Mouse (Mus musculus): ENCODE measurements at regions not wholly inside any gene's neighbourhood (a gene's known extent, or its start where the extent isn't known, plus 50 kb on each side); places are given as distances from the start of the nearest gene placed in this dataset.

GRCm38 (mm10) chr1:129057182-129057581, 215.9 kb upstream of the Thsd7b start:
- Histone ChIP-seq H3K27ac (ENCODE audit: insufficient read depth, low read depth) (no peak overlapping the region), H3K36me3 (replicated peaks in 1 of 2; ENCODE audit: control insufficient read depth in 1 of 2, insufficient read depth in 1 of 2, low read length in 1 of 2) (no peaks in the 10 kb centered on the region), H3K4me1 (ENCODE audit: control insufficient read depth in 1 of 2, insufficient read depth in 2 of 2) (no peaks in the 10 kb centered on the region), H3K4me3 (replicated peaks in 1 of 3; ENCODE audit: low read depth in 2 of 3, low read length in 2 of 3, poor library complexity in 1 of 3) (no peak overlapping the region), H3K9ac (ENCODE audit: insufficient read depth, low read depth) (no peak overlapping the region), H3K79me2 (replicated peaks; ENCODE audit: control insufficient read depth, extremely low read depth, insufficient read depth, poor library complexity, severe bottlenecking) (no peaks in the 10 kb centered on the region), H3K4me2 (ENCODE audit: insufficient read depth, low read depth, poor library complexity, severe bottlenecking) (no peak overlapping the region), H3K27me3 (replicated peaks) (no peaks in the 10 kb centered on the region), H3K9me3 (replicated peaks; ENCODE audit: low read length) (no peaks in the 10 kb centered on the region)
- in situ Hi-C loops (cut with MboI; ENCODE audit: low pct_ligation_motif_present, low pct_unique_long_range_greater_than_20kb, low sequenced_read_pairs) (no loop called here), dilution Hi-C loops (cut with MboI; ENCODE audit: extremely low pct_ligation_motif_present, extremely low pct_unique_long_range_greater_than_20kb, low sequenced_read_pairs) (no loop called here)
- no peak for DNase-seq (ENCODE audit: extremely low read depth)
- TF ChIP-seq GABPA (IDR thresholded peaks at IDR 0.05; ENCODE audit: insufficient replicate concordance, low read depth, low read length) = no peak

GRCm38 (mm10) chr1:129055252-129055651, 217.8 kb upstream of the Thsd7b start:
- Histone ChIP-seq H3K79me2 (replicated peaks; ENCODE audit: control insufficient read depth, extremely low read depth, insufficient read depth, poor library complexity, severe bottlenecking) (no peaks in the 10 kb centered on the region), H3K4me3 (replicated peaks in 1 of 3; ENCODE audit: low read depth in 2 of 3, low read length in 2 of 3, poor library complexity in 1 of 3) (no peak overlapping the region), H3K9ac (ENCODE audit: insufficient read depth, low read depth) (no peak overlapping the region), H3K4me2 (ENCODE audit: insufficient read depth, low read depth, poor library complexity, severe bottlenecking) (no peak overlapping the region), H3K9me3 (replicated peaks; ENCODE audit: low read length) (no peaks in the 10 kb centered on the region), H3K4me1 (ENCODE audit: control insufficient read depth in 1 of 2, insufficient read depth in 2 of 2) (no peaks in the 10 kb centered on the region), H3K27ac (ENCODE audit: insufficient read depth, low read depth) (no peak overlapping the region), H3K27me3 (replicated peaks) (no peaks in the 10 kb centered on the region), H3K36me3 (replicated peaks in 1 of 2; ENCODE audit: control insufficient read depth in 1 of 2, insufficient read depth in 1 of 2, low read length in 1 of 2) (no peaks in the 10 kb centered on the region)
- no peak for TF ChIP-seq EP300 (IDR thresholded peaks at IDR 0.05; ENCODE audit: low read length)
- peak in 1 of 2 experiments; percentile 20; a peak in 1 of 4 replicates for TF ChIP-seq CTCF (conservative IDR thresholded peaks at IDR 0.05 in 1 of 2, IDR thresholded peaks at IDR 0.05 in 1 of 2; ENCODE audit: low read depth in 2 of 2, low read length in 2 of 2)
- 0 out of 2 replicates have a peak, but pooled peaks have one; percentile 12 for TF ChIP-seq SMC3 (IDR thresholded peaks at IDR 0.05; ENCODE audit: low read depth, low read length)
- no peak for TF ChIP-seq UBTF (IDR thresholded peaks at IDR 0.05; ENCODE audit: low read depth, low read length)
- no peak for TF ChIP-seq GABPA (IDR thresholded peaks at IDR 0.05; ENCODE audit: insufficient replicate concordance, low read depth, low read length)
- TF ChIP-seq HCFC1 (IDR thresholded peaks at IDR 0.05; ENCODE audit: low read depth, low read length) = no peak
- peak; percentile 16 for TF ChIP-seq RAD21 (IDR thresholded peaks at IDR 0.05; ENCODE audit: low read depth, low read length)
- TF ChIP-seq RCOR1 (conservative IDR thresholded peaks at IDR 0.05; ENCODE audit: low read depth, low read length) = no peak
- TF ChIP-seq CHD2 (IDR thresholded peaks at IDR 0.05; ENCODE audit: low read length) = no peak
- no peak for DNase-seq (ENCODE audit: extremely low read depth)
- in situ Hi-C loops (cut with MboI; ENCODE audit: low pct_ligation_motif_present, low pct_unique_long_range_greater_than_20kb, low sequenced_read_pairs) = no loop called here
- dilution Hi-C loops (cut with MboI; ENCODE audit: extremely low pct_ligation_motif_present, extremely low pct_unique_long_range_greater_than_20kb, low sequenced_read_pairs) = no loop called here

GRCm38 (mm10) chr1:129033707-129034106, 239.4 kb upstream of the Thsd7b start:
- in situ Hi-C loops (cut with MboI; ENCODE audit: low pct_ligation_motif_present, low pct_unique_long_range_greater_than_20kb, low sequenced_read_pairs) (no loop called here), dilution Hi-C loops (cut with MboI; ENCODE audit: extremely low pct_ligation_motif_present, extremely low pct_unique_long_range_greater_than_20kb, low sequenced_read_pairs) (no loop called here)
- DNase-seq (ENCODE audit: extremely low read depth) = no peak
- H3K27ac ChIP-seq (ENCODE audit: insufficient read depth, low read depth) = no peak overlapping the region
- TF ChIP-seq PAX5 (IDR thresholded peaks at IDR 0.05; ENCODE audit: low read length) = no peak
- TF ChIP-seq POLR2AphosphoS2 (IDR thresholded peaks at IDR 0.05; ENCODE audit: low read depth, low read length) = no peak
- no peak for TF ChIP-seq NELFE (IDR thresholded peaks at IDR 0.05; ENCODE audit: low read depth, low read length)
- TF ChIP-seq TBP (conservative IDR thresholded peaks at IDR 0.05; ENCODE audit: low read depth, low read length) = no peak
- no peak for TF ChIP-seq MAFK (IDR thresholded peaks at IDR 0.05; ENCODE audit: insufficient replicate concordance, low read length)
- TF ChIP-seq ELF1 (IDR thresholded peaks at IDR 0.05; ENCODE audit: low read depth, low read length) = no peak
- no peak for TF ChIP-seq SIN3A (IDR thresholded peaks at IDR 0.05; ENCODE audit: low read length)
- no peak for TF ChIP-seq ETS1 (conservative IDR thresholded peaks at IDR 0.05; ENCODE audit: low read depth, low read length)
- TF ChIP-seq BHLHE40 (IDR thresholded peaks at IDR 0.05; ENCODE audit: low read depth, low read length) = no peak
- no peak for TF ChIP-seq UBTF (IDR thresholded peaks at IDR 0.05; ENCODE audit: low read depth, low read length)
- no peak for TF ChIP-seq E2F4 (IDR thresholded peaks at IDR 0.05; ENCODE audit: insufficient replicate concordance, low read depth, low read length)
- TF ChIP-seq POLR2A (IDR thresholded peaks at IDR 0.05; ENCODE audit: low read depth, low read length) = no peak
- no peak for TF ChIP-seq JUND (conservative IDR thresholded peaks at IDR 0.05; ENCODE audit: low read depth, low read length)
- TF ChIP-seq JUN (IDR thresholded peaks at IDR 0.05; ENCODE audit: insufficient read depth, low read depth, low read length) = no peak
- TF ChIP-seq MAX (IDR thresholded peaks at IDR 0.05; ENCODE audit: low read length) = no peak
- TF ChIP-seq ZC3H11A (IDR thresholded peaks at IDR 0.05; ENCODE audit: low read depth, low read length) = no peak
- TF ChIP-seq RAD21 (IDR thresholded peaks at IDR 0.05; ENCODE audit: low read depth, low read length) = no peak
- TF ChIP-seq ZNF384 (IDR thresholded peaks at IDR 0.05; ENCODE audit: low read depth, low read length) = no peak
- TF ChIP-seq KAT2A (IDR thresholded peaks at IDR 0.05; ENCODE audit: insufficient replicate concordance, low read length) = no peak
- H3K4me1 ChIP-seq (ENCODE audit: control insufficient read depth in 1 of 2, insufficient read depth in 2 of 2) = peaks cover 0 to 5% of the 10 kb centered on the region in 2 experiments; a peak in 1 of 4 replicates
- no peaks in the 10 kb centered on the region for H3K79me2 ChIP-seq (replicated peaks; ENCODE audit: control insufficient read depth, extremely low read depth, insufficient read depth, poor library complexity, severe bottlenecking)
- no peak overlapping the region for H3K4me2 ChIP-seq (ENCODE audit: insufficient read depth, low read depth, poor library complexity, severe bottlenecking)
- H3K9ac ChIP-seq (ENCODE audit: insufficient read depth, low read depth) = no peak overlapping the region
- no peaks in the 10 kb centered on the region for H3K9me3 ChIP-seq (replicated peaks; ENCODE audit: low read length)
- H3K36me3 ChIP-seq (replicated peaks in 1 of 2; ENCODE audit: control insufficient read depth in 1 of 2, insufficient read depth in 1 of 2, low read length in 1 of 2) = no peaks in the 10 kb centered on the region
- no peak overlapping the region for H3K4me3 ChIP-seq (replicated peaks in 1 of 3; ENCODE audit: low read depth in 2 of 3, low read length in 2 of 3, poor library complexity in 1 of 3)
- no peaks in the 10 kb centered on the region for H3K27me3 ChIP-seq (replicated peaks)

Data from CH12.LX (cell line).